Mouse (Mus musculus): Measurements from ENCODE around the gene Tnp2. TPM values are rescaled to one million over a fixed set of nuclear protein-coding genes. Genes with fewer than 3 reads are reported as not detected.
"Not testable (repeated sequence)": the region's sequence is repeated elsewhere in the genome, so short reads cannot be mapped to it uniquely, and the experiment has no call there.

Gene Tnp2
- polyA plus RNA-seq, 1 experiment from 2014 or later = not detected

GRCm38 (mm10) chr16:10805789-10806527, 17.5 kb upstream of the Tnp2 start, which contains the start of gene Prm1:
Gene Prm1 (minus strand): TSS chr16:10805839.
- 62% methylated on average over 10 of the region's 10 CpGs for WGBS (ENCODE audit: insufficient replicate concordance)
- Histone ChIP-seq H3K9me3 (ENCODE audit: low read length) (no peaks in the 10 kb centered on the region), H3K27ac (ENCODE audit: low read depth) (no peak within 1 kb of the TSS), H3K27me3 (ENCODE audit: insufficient read depth, low read length) (no peaks in the 10 kb centered on the region), H3K36me3 (replicated peaks; ENCODE audit: insufficient read depth, low read length) (no peaks in the 10 kb centered on the region), H3K9ac (replicated peaks) (no peak within 1 kb of the TSS), H3K4me2 (ENCODE audit: low read depth, low read length) (no peak within 1 kb of the TSS), H3K4me3 (ENCODE audit: low read depth, low read length) (no peak within 1 kb of the TSS), H3K4me1 (ENCODE audit: insufficient read depth) (no peaks in the 10 kb centered on the region)
- no peak for TF ChIP-seq EP300 (IDR thresholded peaks at IDR 0.05; ENCODE audit: low read depth)
- no peak for TF ChIP-seq CTCF (IDR thresholded peaks at IDR 0.05; ENCODE audit: low read depth)
- DNase-seq (peak; percentile 32), ATAC-seq (0 out of 2 replicates have a peak, but pooled peaks have one; percentile 29)

- H3K4me1 ChIP-seq (ENCODE audit: insufficient read depth) = not testable (repeated sequence)
Measured at GRCm38 (mm10) chr16:10802420-10802819, 14.0 kb upstream of the Tnp2 start.

GRCm38 (mm10) chr16:10796034-10796433, 7.6 kb upstream of the Tnp2 start, which contains the start of gene Prm2:
Gene Prm2 (minus strand): TSS chr16:10796134.
- no peak within 1 kb of the TSS for H3K4me2 ChIP-seq (ENCODE audit: low read depth, low read length)
- ATAC-seq = no peak
- no peaks in the 10 kb centered on the region for H3K9me3 ChIP-seq (ENCODE audit: low read length)
- no peak within 1 kb of the TSS for H3K27ac ChIP-seq (ENCODE audit: low read depth)
- no peak for DNase-seq
- no peak within 1 kb of the TSS for H3K4me3 ChIP-seq (ENCODE audit: low read depth, low read length)
- H3K36me3 ChIP-seq (replicated peaks; ENCODE audit: insufficient read depth, low read length) = no peaks in the 10 kb centered on the region
- 69% methylated on average over 6 of the region's 6 CpGs for WGBS (ENCODE audit: insufficient replicate concordance)
- H3K27me3 ChIP-seq (ENCODE audit: insufficient read depth, low read length) = peaks cover 2% of the 10 kb centered on the region; the same call in 1 of the 2 replicates
- H3K4me1 ChIP-seq (ENCODE audit: insufficient read depth) = no peaks in the 10 kb centered on the region
- H3K9ac ChIP-seq (replicated peaks) = no peak within 1 kb of the TSS
- TF ChIP-seq CTCF (IDR thresholded peaks at IDR 0.05; ENCODE audit: low read depth) (no peak), EP300 (IDR thresholded peaks at IDR 0.05; ENCODE audit: low read depth) (no peak)

More at GRCm38 (mm10) chr16:10802420-10802819, 14.0 kb upstream of the Tnp2 start:
- H3K4me2 ChIP-seq (ENCODE audit: low read depth, low read length); H3K27me3 ChIP-seq (ENCODE audit: insufficient read depth, low read length); H3K4me3 ChIP-seq (ENCODE audit: low read depth, low read length); H3K27ac ChIP-seq (ENCODE audit: low read depth); ATAC-seq; H3K9ac ChIP-seq (replicated peaks); H3K36me3 ChIP-seq (replicated peaks; ENCODE audit: insufficient read depth, low read length); DNase-seq; H3K9me3 ChIP-seq (ENCODE audit: low read length): not testable (repeated sequence)
- 75% methylated on average over 3 of the region's 3 CpGs for whole genome bisulfite sequencing (ENCODE audit: insufficient replicate concordance)

- no peak for ATAC-seq
- no peaks in the 10 kb centered on the region for H3K9me3 ChIP-seq (ENCODE audit: low read length)
- no peak within 1 kb of the TSS for H3K4me3 ChIP-seq (ENCODE audit: low read depth, low read length)
- no peak within 1 kb of the TSS for H3K9ac ChIP-seq (replicated peaks)
- peaks cover 9% of the 10 kb centered on the region for H3K4me1 ChIP-seq (ENCODE audit: insufficient read depth)
- no peaks in the 10 kb centered on the region for H3K36me3 ChIP-seq (replicated peaks; ENCODE audit: insufficient read depth, low read length)
- 77% methylated on average over 9 of the region's 9 CpGs for WGBS (ENCODE audit: insufficient replicate concordance)
- H3K4me2 ChIP-seq (ENCODE audit: low read depth, low read length) = no peak within 1 kb of the TSS
- no peak within 1 kb of the TSS for H3K27ac ChIP-seq (ENCODE audit: low read depth)
- peaks cover under 1% of the 10 kb centered on the region; the same call in 1 of the 2 replicates for H3K27me3 ChIP-seq (ENCODE audit: insufficient read depth, low read length)
- TF ChIP-seq EP300 (IDR thresholded peaks at IDR 0.05; ENCODE audit: low read depth) = no peak
- TF ChIP-seq CTCF (IDR thresholded peaks at IDR 0.05; ENCODE audit: low read depth) = no peak
- DNase-seq = no peak
Measured at GRCm38 (mm10) chr16:10790702-10791101, 2.2 kb upstream of the Tnp2 start, which contains the start of gene Prm3. Gene Prm3 (minus strand): TSS chr16:10790914.

GRCm38 (mm10) chr16:10788866-10789265, 406 bp upstream of the Tnp2 start:
- Histone ChIP-seq H3K4me3 (ENCODE audit: low read depth, low read length) (no peak overlapping the region), H3K9ac (replicated peaks) (no peak overlapping the region), H3K27ac (ENCODE audit: low read depth) (no peak overlapping the region), H3K9me3 (ENCODE audit: low read length) (no peaks in the 10 kb centered on the region), H3K4me1 (ENCODE audit: insufficient read depth) (peaks cover 20% of the 10 kb centered on the region), H3K36me3 (replicated peaks; ENCODE audit: insufficient read depth, low read length) (no peaks in the 10 kb centered on the region), H3K4me2 (ENCODE audit: low read depth, low read length) (no peak overlapping the region), H3K27me3 (ENCODE audit: insufficient read depth, low read length) (peaks cover 8% of the 10 kb centered on the region; the same call in 1 of the 2 replicates)
- 69% methylated on average over 4 of the region's 4 CpGs for WGBS (ENCODE audit: insufficient replicate concordance)
- TF ChIP-seq EP300 (IDR thresholded peaks at IDR 0.05; ENCODE audit: low read depth) (no peak), CTCF (IDR thresholded peaks at IDR 0.05; ENCODE audit: low read depth) (no peak)
- DNase-seq (no peak), ATAC-seq (no peak)

- Histone ChIP-seq H3K9me3 (ENCODE audit: low read length) (no peaks in the 10 kb centered on the region), H3K4me1 (ENCODE audit: insufficient read depth) (peaks cover 30% of the 10 kb centered on the region), H3K4me3 (ENCODE audit: low read depth, low read length) (no peak overlapping the region), H3K9ac (replicated peaks) (no peak overlapping the region), H3K36me3 (replicated peaks; ENCODE audit: insufficient read depth, low read length) (no peaks in the 10 kb centered on the region), H3K4me2 (ENCODE audit: low read depth, low read length) (no peak overlapping the region), H3K27me3 (ENCODE audit: insufficient read depth, low read length) (peaks cover 8% of the 10 kb centered on the region; the same call in 1 of the 2 replicates), H3K27ac (ENCODE audit: low read depth) (no peak overlapping the region)
- no peak for TF ChIP-seq CTCF (IDR thresholded peaks at IDR 0.05; ENCODE audit: low read depth)
- TF ChIP-seq EP300 (IDR thresholded peaks at IDR 0.05; ENCODE audit: low read depth) = no peak
- 74% methylated on average over 7 of the region's 7 CpGs for WGBS (ENCODE audit: insufficient replicate concordance)
- DNase-seq = no peak
- ATAC-seq = no peak
Measured at GRCm38 (mm10) chr16:10787548-10788058, 857 bp downstream of the Tnp2 start.
